Mouse (Mus musculus) heart, postnatal 0 days (tissue): ENCODE measurements at regions not wholly inside any gene's neighbourhood (a gene's known extent, or its start where the extent isn't known, plus 50 kb on each side); places are given as distances from the start of the nearest gene placed in this dataset.
A peak's percentile ranks its signal among the peaks of the same experiment; 100 is the strongest.

ENCODE experiments used
- CTCF ChIP-seq: IDR thresholded peaks from 2 replicates; pipeline ENCODE4 v1.5.1; 2016; ENCODE audit warnings: antibody characterized with exemption, control low read depth, low read depth
- EP300 ChIP-seq: IDR thresholded peaks from 2 replicates; pipeline ENCODE4 v1.6.1; 2016; ENCODE audit warnings: antibody characterized with exemption, low read depth

DNA sequence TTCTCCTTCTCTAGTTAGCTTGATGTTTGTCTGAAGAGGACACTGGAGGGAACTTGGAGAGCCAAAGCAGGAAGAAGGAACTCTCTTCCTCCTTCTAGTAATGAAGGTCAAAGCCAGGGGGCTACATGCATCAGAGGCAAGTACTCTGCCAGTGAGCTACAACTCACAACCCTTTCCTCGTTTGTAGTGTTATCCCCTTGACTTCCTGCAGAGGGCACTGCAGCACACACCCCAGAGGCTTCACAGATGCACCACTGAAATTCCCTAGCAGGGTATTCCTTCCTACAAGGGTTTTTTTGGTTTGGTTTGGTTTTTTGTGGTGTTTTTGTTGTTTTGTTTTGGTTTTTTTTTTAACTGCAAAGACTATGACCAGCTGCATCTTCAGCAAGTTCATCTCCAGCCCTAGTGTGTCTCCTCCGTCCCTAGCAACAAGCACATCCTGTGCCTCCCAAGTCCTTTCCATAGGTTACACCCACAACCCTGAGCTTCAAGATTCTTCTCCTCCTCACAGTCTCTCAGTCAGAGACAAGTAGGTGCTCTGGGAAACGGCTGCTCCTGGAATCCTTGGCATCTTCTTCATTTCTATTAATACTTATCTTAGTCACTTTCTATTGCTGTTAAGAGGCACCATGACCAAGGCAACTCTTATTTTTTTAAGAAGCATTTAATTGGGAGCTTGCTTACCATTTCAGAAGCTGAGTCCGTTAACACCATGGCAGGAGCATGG lies 119.0 kb upstream of the Ipo5 start:
- peak; percentile 25; the same call in 1 of the 2 replicates for TF ChIP-seq CTCF
- no peak for TF ChIP-seq EP300
